Mouse (Mus musculus) left cerebral cortex, adult 11 months (tissue): ENCODE measurements at regions not wholly inside any gene's neighbourhood (a gene's known extent, or its start where the extent isn't known, plus 50 kb on each side); places are given as distances from the start of the nearest gene placed in this dataset.
"Not testable (repeated sequence)": the region's sequence is repeated elsewhere in the genome, so short reads cannot be mapped to it uniquely, and the experiment has no call there.

Source experiments
- DNase-seq: peaks from one replicate; pipeline ENCODE4 v3.0.0; 2022; ENCODE audit warnings: low spot score

- no peak for DNase-seq
Measured at GRCm38 (mm10) chr8:113489436-113490107, 145.8 kb upstream of the Mon1b start.

GRCm38 (mm10) chr8:113490891-113491290, 144.5 kb upstream of the Mon1b start:
- DNase-seq = no peak

GRCm38 (mm10) chr8:113496896-113497295, 138.5 kb upstream of the Mon1b start:
- no peak for DNase-seq

GRCm38 (mm10) chr8:113502671-113503070, 132.7 kb upstream of the Mon1b start:
- DNase-seq = no peak

- no peak for DNase-seq
Measured at GRCm38 (mm10) chr8:113512856-113513255, 122.5 kb upstream of the Mon1b start.

- DNase-seq = no peak
Measured at GRCm38 (mm10) chr8:113513886-113514730, 121.3 kb upstream of the Mon1b start.

GRCm38 (mm10) chr8:113514731-113515375, 120.5 kb upstream of the Mon1b start:
- DNase-seq = not testable (repeated sequence)

GRCm38 (mm10) chr8:113516176-113516575, 119.2 kb upstream of the Mon1b start:
- DNase-seq = no peak

- no peak for DNase-seq
Measured at GRCm38 (mm10) chr8:113517912-113518311, 117.5 kb upstream of the Mon1b start.

- DNase-seq = no peak
Measured at GRCm38 (mm10) chr8:113523561-113523960, 111.8 kb upstream of the Mon1b start.

- DNase-seq = no peak
Measured at GRCm38 (mm10) chr8:113531116-113531665, 104.2 kb upstream of the Mon1b start.

- DNase-seq = no peak
Measured at GRCm38 (mm10) chr8:113532881-113533280, 102.5 kb upstream of the Mon1b start.

- no peak for DNase-seq
Measured at GRCm38 (mm10) chr8:113541437-113541836, 94.0 kb upstream of the Mon1b start.

- DNase-seq = no peak
Measured at GRCm38 (mm10) chr8:113542082-113542481, 93.3 kb upstream of the Mon1b start.

- DNase-seq = no peak
Measured at GRCm38 (mm10) chr8:113542713-113543112, 92.7 kb upstream of the Mon1b start.

- DNase-seq = no peak
Measured at GRCm38 (mm10) chr8:113549200-113549599, 86.2 kb upstream of the Mon1b start.

- DNase-seq = no peak
Measured at GRCm38 (mm10) chr8:113551454-113552273, 83.7 kb upstream of the Mon1b start.

GRCm38 (mm10) chr8:113552826-113553225, 82.6 kb upstream of the Mon1b start:
- no peak for DNase-seq

- DNase-seq = no peak
Measured at GRCm38 (mm10) chr8:113554700-113555455, 80.5 kb upstream of the Mon1b start.

- DNase-seq = no peak
Measured at GRCm38 (mm10) chr8:113556994-113557393, 78.4 kb upstream of the Mon1b start.

- DNase-seq = no peak
Measured at GRCm38 (mm10) chr8:113581098-113581497, 54.3 kb upstream of the Mon1b start.
